Mouse (Mus musculus) small intestine, adult 2 months (tissue): Measurements from ENCODE around the gene Pdcd1lg2. TPM values are rescaled to one million over a fixed set of nuclear protein-coding genes. Genes with fewer than 3 reads are reported as not detected.

Experiments
- H3K27ac ChIP-seq: fragments of 200-500 bp; 2 replicates; pipeline ENCODE4 v1.5.1; 2012; ENCODE audit warnings: low read depth, low read length, control low read depth, inconsistent platforms; ENCODE audit not compliant: insufficient read depth
- H3K27me3 ChIP-seq: fragments of 200-500 bp; 2 replicates; pipeline ENCODE4 v1.6.1; 2012; ENCODE audit warnings: mild to moderate bottlenecking, moderate library complexity, low read length, inconsistent platforms; ENCODE audit not compliant: control insufficient read depth, insufficient read depth
- H3K36me3 ChIP-seq: fragments of 200-500 bp; 2 replicates; pipeline ENCODE4 v1.6.1; 2012; ENCODE audit warnings: mild to moderate bottlenecking, low read length, control low read depth, inconsistent platforms; ENCODE audit not compliant: control insufficient read depth, insufficient read depth
- H3K4me1 ChIP-seq: fragments of 200-500 bp; 2 replicates; pipeline ENCODE4 v1.6.1; 2012; ENCODE audit warnings: low read length, inconsistent platforms, mixed read lengths; ENCODE audit not compliant: control insufficient read depth, insufficient read depth, insufficient read length
- H3K4me3 ChIP-seq: fragments of 200-500 bp; 2 replicates; pipeline ENCODE4 v1.5.1; 2012; ENCODE audit warnings: low read depth, mild to moderate bottlenecking, control low read depth, inconsistent platforms, low read length, moderate library complexity
- CTCF ChIP-seq: fragments of 200-500 bp; IDR thresholded peaks from 2 replicates; pipeline ENCODE4 v1.5.1; 2012; ENCODE audit warnings: low read depth, mild to moderate bottlenecking, control low read depth, inconsistent platforms, low read length, moderate library complexity, mixed read lengths; ENCODE audit not compliant: insufficient replicate concordance, insufficient read length; ENCODE audit errors: extremely low read depth
- POLR2A ChIP-seq: fragments of 200-500 bp; IDR thresholded peaks from 2 replicates; pipeline ENCODE4 v1.6.1; 2012; ENCODE audit warnings: low read depth, mild to moderate bottlenecking, control low read depth, inconsistent platforms, low read length, moderate library complexity
- WGBS: fragments of 180-500 bp; shearing (Covaris S2); methylation state at CpG from one replicate; pipeline ENCODE4 v1.1.7; 2018; 5-methylcytosine and 5-hydroxymethylcytosine counted together
- polyA plus RNA-seq: library from polyadenylated mRNA; depleted of rRNA; stranded (reverse); fragments of >200 nt; gene quantifications from 2 replicates; pipeline ENCODE4 v1.2.3, GENCODE M21; 2012

The Pdcd1lg2 gene
- polyA plus RNA-seq, 1 experiment = 0.33 TPM

DNA sequence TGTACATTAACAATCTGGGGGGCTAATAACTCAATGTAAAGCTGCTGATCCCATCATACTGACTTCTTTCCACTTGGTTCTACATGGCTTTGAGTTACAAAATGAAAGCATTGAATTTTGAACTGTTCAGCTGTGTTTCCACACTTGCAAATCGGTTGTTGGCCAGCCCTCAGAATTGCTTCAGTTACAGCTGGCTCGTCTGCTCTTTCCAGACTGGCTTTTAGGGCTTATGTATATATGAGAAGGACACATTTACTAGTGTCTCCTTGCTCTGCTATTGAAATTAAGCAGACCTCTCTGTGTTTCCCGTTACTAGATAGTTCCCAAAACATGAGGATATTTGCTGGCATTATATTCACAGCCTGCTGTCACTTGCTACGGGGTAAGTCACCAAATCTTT, 38.6 kb upstream of the Pdcd1lg2 start:
- TF ChIP-seq POLR2A = no peak
- no peak for TF ChIP-seq CTCF
- peaks cover 6% of the 10 kb centered on the region for H3K36me3 ChIP-seq
- peak overlapping the region; percentile 13 for H3K27ac ChIP-seq
- WGBS = 22% methylated on average over 4 of the region's 4 CpGs
- no peaks in the 10 kb centered on the region for H3K27me3 ChIP-seq
- peaks cover 7% of the 10 kb centered on the region for H3K4me1 ChIP-seq
- H3K4me3 ChIP-seq = no peak overlapping the region

DNA sequence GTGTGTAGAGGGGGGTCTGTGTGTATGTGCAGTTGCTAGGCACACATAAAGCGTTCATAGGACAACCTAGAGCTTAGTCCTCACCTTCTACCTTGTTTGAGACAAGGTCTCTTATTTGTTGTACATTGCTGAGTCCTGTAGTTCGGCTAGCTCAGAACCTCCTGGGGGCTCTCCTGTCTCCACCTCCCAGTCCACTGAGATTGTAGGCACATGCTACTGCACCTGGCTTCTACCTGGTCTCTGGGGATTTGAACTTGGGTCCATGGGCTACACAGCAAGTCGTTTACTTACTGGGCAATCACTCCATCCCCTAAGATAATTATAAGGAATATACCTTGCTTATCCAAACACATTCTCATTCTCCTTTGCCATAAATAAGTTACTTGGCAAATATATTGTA, 38.1 kb upstream of the Pdcd1lg2 start:
- TF ChIP-seq POLR2A (no peak), CTCF (no peak)
- H3K27ac ChIP-seq = no peak overlapping the region

DNA sequence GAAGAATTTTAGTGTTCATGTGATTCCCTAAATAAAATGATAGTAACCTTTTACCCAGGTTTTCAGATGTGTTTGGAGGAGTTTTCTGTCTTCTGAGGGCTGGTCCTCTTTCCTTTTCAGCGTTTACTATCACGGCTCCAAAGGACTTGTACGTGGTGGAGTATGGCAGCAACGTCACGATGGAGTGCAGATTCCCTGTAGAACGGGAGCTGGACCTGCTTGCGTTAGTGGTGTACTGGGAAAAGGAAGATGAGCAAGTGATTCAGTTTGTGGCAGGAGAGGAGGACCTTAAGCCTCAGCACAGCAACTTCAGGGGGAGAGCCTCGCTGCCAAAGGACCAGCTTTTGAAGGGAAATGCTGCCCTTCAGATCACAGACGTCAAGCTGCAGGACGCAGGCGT, 37.3 kb upstream of the Pdcd1lg2 start:
- WGBS = 80% methylated on average over 11 of the region's 11 CpGs
- TF ChIP-seq POLR2A = no peak
- no peak for TF ChIP-seq CTCF

More for the DNA sequence above, 38.1 kb upstream of the Pdcd1lg2 start:
- H3K27me3 ChIP-seq = no peaks in the 10 kb centered on the region
- H3K4me3 ChIP-seq = no peak overlapping the region
- peaks cover 7% of the 10 kb centered on the region for H3K4me1 ChIP-seq
- peaks cover 6% of the 10 kb centered on the region for H3K36me3 ChIP-seq
- WGBS = 67% methylated on average over 3 of the region's 3 CpGs

DNA sequence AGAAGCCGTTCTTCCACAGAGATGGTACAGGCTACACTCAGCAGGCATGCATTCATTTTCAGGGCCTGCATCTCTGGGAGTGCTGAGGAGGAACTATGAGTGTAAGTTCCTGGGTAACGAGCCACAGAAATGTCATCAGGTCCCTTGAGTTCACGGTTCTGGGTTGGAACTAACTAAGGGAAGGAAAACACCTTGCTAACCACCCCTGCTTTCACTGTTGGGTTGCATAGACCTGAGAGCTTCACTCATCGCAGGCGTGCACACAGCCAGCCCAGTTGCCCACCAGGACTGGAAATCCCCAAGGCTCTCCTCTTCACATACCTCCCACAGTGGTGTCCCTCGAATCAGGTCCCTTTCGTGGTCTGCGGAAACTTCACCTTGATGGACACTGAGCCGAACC, 35.8 kb upstream of the Pdcd1lg2 start:
- H3K4me1 ChIP-seq = peaks cover 3% of the 10 kb centered on the region
- H3K36me3 ChIP-seq = peaks cover 6% of the 10 kb centered on the region
- H3K27me3 ChIP-seq = no peaks in the 10 kb centered on the region
- H3K27ac ChIP-seq = no peak overlapping the region
- no peak overlapping the region for H3K4me3 ChIP-seq
- 85% methylated on average over 9 of the region's 9 CpGs for WGBS
- TF ChIP-seq POLR2A = no peak
- TF ChIP-seq CTCF = no peak

More for the DNA sequence above, 37.3 kb upstream of the Pdcd1lg2 start:
- H3K4me1 ChIP-seq = peaks cover 7% of the 10 kb centered on the region
- peaks cover 6% of the 10 kb centered on the region for H3K36me3 ChIP-seq
- H3K27me3 ChIP-seq = no peaks in the 10 kb centered on the region
- no peak overlapping the region for H3K4me3 ChIP-seq
- no peak overlapping the region for H3K27ac ChIP-seq

DNA sequence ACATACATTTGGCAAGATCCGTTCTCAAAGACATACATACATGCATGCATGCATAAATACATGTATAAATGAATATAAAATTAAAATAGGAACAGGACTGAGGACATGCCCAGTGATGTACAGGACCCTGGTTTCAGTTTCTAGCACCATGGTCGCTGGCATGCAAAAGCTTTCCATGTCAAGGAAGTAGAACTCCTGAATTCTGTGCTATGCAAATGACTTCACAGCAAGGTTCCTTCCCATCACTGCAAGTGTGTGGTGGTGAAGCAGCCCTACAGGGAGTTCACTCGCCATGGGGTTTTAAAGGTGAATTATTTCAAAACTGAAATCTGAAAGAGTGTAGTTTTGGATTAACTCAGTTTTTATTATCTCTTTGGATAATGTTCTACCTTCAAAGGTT, 34.3 kb upstream of the Pdcd1lg2 start:
- peaks cover 6% of the 10 kb centered on the region for H3K36me3 ChIP-seq
- H3K27me3 ChIP-seq = no peaks in the 10 kb centered on the region
- H3K4me3 ChIP-seq = no peak overlapping the region
- no peak for TF ChIP-seq POLR2A
- no peak for TF ChIP-seq CTCF
- H3K27ac ChIP-seq = no peak overlapping the region
- H3K4me1 ChIP-seq = peaks cover 3% of the 10 kb centered on the region
- 70% methylated on average over 3 of the region's 3 CpGs for WGBS

DNA sequence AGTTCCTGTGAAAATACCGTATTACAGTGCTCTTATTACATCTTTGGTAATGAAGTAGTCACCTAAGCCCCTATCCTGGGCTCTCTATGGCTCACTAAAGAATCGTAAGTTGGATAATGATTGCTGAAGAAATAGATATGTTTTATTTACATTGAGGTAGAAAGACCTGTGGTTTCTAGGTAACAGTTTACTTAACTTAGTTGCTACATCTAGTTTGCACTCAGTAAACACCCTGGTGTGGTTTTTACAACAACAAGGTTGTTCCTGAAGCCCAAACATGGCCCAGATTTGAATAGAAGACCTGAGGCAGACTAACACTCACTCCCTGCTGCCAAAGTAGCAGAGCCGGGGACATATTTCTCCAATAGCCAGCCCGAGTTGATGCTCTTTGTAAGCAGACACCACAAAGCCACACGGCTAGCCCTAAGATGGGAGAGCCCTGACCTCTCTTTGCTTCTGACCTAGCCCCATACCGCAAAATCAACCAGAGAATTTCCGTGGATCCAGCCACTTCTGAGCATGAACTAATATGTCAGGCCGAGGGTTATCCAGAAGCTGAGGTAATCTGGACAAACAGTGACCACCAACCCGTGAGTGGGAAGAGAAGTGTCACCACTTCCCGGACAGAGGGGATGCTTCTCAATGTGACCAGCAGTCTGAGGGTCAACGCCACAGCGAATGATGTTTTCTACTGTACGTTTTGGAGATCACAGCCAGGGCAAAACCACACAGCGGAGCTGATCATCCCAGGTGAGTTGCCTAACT, 30.7 kb upstream of the Pdcd1lg2 start:
- Histone ChIP-seq H3K4me1 (no peaks in the 10 kb centered on the region; the same call in 1 of the 2 replicates), H3K36me3 (peaks cover 3% of the 10 kb centered on the region), H3K4me3 (no peak overlapping the region), H3K27ac (no peak overlapping the region), H3K27me3 (no peaks in the 10 kb centered on the region)
- TF ChIP-seq CTCF = no peak
- no peak for TF ChIP-seq POLR2A
- 81% methylated on average over 14 of the region's 14 CpGs for WGBS

DNA sequence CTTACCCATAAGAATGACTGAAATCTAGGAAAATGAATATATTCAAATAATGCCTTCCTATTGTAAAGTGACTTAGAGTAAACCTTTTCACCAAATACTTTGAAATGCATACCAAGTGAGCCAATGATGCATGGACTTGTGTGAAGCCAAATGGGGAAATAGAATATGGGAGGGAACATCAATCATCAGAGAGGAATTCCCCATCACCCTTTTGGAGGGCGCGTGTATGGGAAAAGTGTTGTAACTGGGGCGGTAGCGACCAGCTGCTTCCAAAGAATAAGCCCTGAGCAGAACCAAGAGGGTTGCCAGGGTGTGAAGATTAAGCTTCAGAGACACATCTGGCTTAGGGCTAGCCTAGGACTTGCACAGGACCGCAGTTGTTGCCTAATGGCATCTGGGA, 27.4 kb upstream of the Pdcd1lg2 start:
- WGBS = 84% methylated on average over 5 of the region's 5 CpGs
- no peak overlapping the region for H3K4me3 ChIP-seq
- H3K4me1 ChIP-seq = no peaks in the 10 kb centered on the region; the same call in 1 of the 2 replicates
- H3K27ac ChIP-seq = no peak overlapping the region
- peaks cover 5% of the 10 kb centered on the region; the same call in 1 of the 2 replicates for H3K36me3 ChIP-seq
- TF ChIP-seq CTCF (no peak), POLR2A (no peak)
- H3K27me3 ChIP-seq = no peaks in the 10 kb centered on the region
